Mouse (Mus musculus) thymus, postnatal 25 days (tissue): Measurements from ENCODE around the gene Tuba1c.

Source experiments
- DNase-seq: peaks from one replicate; pipeline ENCODE4 v3.0.0; 2022

The Tuba1c gene

DNA sequence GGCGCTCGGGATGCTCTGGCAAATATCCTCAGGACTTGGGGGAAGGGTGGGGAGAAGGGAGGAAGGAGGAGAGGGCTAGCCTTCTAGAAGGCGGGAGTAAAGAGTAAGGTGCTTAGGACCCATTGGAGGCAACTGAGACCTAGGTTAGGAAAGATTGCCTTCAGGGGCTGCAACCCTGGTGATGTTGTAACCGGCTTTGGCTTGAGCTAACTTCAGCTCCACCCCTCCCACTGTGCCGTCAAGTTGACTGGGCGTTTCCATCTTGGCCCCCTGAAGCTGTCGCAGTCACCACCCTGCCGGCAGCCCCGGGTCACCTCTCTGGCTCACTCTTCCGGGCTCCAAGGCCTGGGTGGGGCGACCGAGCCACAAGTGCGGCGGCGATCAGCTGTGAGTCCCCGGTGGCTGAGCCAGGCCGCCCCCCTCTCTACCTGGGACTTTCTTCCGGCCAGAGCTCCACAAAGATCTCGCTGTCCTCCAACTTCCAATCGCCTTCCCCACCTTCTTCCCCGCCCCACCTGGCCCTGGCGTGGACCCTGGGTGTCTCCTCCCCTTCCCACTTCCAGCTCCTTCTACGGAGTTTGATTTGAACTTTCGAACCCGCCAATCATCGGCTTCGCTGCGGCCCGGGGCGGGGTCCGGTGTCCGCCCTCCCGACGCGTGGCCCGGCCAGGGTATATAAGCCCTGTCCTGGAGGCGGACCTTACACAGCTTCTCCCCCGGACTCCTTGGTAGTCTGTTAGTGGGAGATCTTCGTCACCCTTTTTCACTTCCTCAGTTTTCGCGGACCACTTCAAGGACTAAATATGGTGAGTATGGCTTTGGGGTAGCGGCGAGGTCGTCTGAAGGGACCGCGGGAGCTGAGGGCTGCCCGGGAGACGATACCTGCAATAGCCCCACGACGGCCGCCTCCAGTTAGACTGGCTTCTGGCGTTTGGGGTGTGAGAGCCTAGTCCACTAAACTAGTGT lies at the start of gene Tuba1c:
Gene Tuba1c, plus strand, starts transcription at position 273 of the 966 bp plus-strand sequence.
- peak; percentile 88 for DNase-seq

DNA sequence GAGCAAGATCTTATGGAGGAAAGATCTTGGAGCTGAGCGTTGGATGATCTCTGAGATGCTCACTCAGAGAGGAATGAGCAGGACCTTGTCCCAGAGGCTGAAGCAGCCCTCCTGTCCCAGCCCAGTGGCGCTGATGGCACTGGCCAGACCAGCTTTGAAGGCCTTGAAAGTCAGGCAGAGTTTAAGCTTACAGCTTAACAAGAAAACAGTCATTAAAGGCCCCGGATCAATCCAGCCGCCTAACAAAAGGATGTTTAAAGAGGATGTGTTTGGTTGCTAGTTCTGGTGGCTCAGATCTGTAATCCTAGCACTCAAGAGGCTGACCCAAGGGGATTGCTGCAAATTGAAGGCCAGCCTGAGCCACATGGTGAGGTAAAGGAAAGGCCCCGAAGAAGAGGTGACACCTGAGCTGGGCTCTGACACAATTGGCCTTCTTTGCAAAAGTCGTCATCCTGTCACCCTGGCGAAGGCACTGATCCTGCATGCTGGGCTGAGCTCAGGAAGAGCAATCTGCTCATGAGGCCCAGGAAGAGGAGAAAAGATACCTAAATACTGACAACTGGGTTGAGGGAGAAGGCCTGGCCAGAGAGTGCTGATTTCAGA lies 49.6 kb upstream of the Tuba1c start:
- no peak for DNase-seq

DNA sequence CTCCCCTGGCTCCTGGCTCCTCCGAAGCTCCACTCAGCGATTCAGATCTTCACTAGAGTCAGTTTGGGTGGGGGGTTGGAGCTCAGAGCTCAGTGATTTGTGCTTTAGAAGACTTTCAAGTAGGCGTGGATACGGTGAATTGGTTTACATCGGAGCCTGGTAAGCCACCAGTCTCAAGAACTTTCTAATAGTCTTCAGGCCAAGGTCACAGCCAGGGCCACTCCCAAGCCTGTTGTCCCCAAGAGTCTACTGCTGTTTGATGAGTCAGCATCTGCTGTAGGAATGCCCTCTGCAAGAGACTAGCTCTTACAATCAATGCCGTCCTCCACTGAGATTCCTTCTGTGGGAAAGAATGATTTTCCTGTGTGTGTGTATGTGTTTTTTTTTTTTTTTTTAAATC lies 47.6 kb upstream of the Tuba1c start:
- DNase-seq = no peak

DNA sequence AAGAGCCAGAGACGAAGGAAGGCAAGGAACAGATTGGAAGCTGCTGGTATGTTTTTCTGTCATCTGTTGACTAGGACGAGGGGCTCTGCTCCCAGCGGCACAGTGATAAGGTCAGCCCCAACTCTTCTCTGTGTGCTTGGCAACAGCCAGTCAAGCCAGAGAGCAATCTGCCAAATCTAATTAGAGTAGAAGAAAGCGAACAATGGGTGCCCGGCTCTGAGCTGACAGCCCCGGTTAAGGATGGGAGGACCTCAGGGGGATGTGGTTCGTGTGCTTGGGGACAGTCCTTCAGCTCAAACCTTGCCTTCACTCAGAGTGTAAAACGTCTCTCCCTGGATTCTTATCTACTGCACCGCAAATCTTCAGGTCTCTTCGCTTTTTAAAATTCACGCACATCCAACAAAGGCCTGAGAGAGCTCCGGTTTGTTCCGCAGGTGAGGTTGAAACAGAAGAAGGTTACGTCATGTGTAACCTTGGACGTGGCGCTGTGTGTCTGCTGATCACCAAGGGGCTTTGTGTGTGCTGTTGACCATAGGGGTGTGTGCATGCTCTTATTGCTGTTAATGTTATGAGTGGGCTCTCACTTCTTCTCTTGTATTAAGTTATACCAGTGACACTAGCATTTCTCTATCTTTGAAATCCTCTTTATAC lies 46.1 kb upstream of the Tuba1c start:
- no peak for DNase-seq

DNA sequence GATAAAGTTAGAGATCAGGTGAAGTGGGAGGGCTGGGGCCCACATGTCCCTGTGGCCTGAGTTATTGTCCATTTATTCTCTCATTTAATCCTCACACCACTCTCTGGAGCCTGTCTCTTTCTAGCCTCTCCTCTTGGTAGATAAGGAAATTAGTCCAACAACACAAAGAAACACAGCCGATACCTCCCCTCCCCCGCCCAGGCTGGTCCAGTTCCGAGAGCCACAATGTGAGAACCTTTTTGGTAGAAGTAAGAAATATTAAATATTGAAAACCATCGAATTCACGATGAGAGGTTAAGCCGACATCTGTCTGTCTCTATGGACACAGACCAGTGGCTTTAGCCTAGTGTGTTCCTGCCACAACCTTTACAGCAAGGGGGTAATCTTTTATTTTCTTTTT lies 45.0 kb upstream of the Tuba1c start:
- no peak for DNase-seq

DNA sequence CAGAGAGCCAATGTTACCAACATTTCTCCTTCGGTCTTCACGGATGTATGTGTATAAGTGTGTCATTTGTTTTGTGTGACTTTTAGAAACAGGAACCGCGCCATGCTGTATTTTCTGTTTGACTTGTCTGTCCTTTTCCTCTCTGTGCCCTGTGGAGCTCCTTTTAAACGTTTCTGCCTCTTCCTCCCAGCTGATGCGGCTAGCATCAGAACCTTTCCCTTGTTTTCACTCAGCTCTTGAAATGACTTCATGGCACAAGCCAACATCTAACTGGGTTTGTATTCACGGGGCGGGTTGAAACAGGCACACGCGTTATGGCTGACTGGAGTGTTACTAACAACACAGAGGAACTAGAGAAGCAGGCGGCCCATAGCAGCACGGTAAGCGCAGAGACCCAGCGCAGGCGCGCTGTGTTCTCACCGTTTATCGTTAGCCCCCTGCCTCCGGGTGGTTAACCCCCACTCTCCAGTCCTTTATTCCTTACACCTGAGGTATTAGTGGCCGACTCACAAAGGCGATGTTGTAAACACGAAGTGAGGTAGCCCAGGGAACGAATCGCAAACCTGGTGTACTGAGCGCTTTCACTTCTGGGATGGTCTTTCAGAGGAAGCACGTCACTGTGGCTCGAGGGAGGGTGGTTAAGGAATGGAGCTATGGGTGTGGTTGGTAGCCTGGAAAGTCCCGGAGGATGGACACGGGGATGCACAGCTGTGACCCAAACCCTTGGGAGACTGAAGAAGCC lies 44.3 kb upstream of the Tuba1c start:
- DNase-seq = peak; percentile 81

DNA sequence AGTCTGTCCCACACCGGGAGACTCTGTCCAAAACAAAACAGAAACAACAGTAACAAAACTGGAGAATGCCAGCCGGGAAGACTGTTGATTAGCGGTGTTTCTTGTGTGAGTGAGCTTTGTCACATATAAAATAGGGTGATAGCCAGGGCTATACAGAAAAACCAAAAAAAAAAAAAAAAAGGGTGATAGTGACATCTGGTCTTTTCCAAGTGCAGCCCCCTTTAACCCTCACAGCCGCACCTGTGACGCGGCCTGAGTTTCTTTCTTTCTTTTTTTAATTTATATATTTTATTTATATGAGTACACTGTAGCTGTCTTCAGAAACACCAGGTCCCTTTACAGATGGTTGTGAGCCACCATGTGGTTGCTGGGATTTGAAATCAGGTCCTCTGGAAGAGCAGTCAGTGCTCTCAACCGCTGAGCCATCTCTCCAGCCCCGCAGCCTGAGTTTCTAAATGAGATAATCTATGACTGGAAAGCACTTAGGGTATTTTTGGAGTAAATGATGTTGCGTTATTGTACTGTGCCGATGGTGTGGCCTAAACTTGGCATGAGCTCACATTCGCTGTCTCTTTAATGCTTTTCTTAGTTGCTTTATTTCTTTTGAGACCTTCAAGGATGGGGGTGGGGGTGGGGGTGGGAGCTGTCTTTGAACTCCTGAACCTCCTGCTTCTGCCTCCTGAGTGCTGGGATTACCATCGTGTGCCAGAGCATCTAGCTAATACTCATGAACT lies 43.5 kb upstream of the Tuba1c start:
- no peak for DNase-seq

DNA sequence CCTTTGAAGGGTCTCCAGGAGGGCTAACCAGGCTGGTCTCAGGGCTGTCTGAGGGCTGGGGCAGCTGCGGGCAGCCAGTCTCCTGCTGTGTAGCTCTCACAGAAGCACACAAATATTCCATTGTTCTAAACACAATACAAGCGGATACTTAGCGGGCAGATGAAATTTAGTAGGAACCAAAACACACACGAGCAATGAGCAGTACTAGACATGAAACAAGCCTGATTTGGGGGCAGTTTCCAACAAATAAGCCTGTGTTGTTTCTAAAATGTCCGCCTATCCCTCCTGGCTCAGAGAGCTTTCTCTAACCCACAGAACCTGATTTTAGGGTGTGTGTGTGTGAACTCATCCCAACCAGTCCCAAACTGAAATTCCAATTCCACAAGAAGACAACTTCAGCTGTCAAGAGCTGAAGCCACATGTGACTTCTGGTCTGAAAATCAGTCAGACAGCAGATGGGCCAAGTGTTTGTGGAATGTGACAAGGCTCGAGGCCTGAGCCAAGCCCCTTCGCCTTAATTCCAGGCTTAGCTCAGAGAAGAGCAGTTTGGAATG lies 42.5 kb upstream of the Tuba1c start:
- DNase-seq = no peak

DNA sequence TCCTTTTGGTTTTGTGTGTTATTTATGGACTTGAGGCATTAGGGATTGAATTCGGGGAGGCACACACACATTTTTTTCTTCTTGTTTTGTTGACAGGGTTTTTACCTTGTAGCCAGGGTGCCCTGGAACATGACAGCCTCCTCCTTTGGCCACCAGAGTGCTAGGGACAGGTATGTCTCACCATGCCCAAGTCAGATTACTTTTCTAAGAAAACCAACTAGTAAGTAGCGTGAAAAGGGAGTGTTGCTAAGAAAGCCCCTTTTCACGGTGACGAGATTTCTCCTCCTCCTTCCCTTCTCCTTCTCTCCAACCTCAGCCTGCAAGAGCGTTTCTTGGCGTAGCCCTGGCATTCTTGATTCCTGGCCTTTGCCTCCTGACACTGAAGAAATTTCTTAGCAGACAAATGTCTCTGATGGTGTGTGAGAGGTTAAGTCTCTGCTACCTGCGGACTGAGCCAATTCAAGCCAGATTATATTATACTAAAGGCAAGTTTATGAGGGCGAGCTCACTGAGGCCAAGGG lies 42.0 kb upstream of the Tuba1c start:
- no peak for DNase-seq

DNA sequence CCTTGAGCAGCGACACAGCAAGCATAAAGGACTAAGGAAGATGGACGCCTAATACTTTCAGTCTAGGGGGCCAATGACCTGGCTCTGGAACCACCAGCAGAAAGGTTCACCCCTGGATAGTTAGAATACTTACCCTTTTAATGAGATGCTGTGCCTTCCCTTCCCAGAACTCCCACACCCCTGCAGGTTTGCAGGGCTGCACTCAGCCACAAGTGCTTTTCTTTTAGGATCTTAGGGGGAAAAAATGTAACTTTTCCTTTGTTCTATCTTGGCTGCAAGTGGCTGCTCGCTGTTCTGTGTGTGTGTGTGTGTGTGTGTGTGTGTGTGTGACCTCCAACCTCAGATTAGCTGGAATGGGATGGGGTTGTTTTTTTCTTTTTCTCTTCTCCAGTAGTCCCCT lies 40.9 kb upstream of the Tuba1c start:
- DNase-seq = no peak

DNA sequence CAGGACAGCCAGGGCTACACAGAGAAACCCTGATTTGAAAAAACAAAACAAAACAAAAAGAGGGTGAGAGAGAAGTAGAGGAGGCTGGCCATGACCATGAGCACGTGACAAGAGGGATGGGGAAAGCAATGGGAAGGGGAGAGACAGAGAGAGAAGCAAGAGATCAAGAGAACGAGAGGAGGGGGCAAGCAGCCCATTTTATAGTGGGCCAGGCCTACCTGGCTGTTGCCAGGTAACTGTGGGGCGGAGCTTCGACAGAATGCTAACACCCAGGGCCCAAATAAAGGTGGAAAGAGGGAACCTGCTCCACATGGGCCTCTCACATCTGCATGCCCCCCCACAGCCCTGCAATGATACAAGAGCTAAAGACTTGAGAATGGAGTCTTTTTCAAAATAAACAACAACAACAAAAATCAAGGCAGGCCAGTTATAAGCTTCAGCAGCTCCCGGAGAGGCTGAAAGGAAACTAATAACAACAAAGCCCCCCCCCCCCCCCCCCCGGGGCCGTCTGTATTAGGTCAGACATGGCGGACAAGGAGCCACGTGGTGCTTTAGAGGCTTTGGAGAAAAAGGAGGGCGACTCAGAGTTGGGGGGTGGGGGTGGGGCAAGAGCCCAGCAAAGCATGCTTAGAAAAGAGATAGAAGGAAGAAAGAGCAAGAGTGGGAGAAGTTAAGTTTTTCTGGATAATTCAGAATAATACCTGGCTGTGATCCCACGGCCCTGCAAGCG lies 39.8 kb upstream of the Tuba1c start:
- DNase-seq = no peak

DNA sequence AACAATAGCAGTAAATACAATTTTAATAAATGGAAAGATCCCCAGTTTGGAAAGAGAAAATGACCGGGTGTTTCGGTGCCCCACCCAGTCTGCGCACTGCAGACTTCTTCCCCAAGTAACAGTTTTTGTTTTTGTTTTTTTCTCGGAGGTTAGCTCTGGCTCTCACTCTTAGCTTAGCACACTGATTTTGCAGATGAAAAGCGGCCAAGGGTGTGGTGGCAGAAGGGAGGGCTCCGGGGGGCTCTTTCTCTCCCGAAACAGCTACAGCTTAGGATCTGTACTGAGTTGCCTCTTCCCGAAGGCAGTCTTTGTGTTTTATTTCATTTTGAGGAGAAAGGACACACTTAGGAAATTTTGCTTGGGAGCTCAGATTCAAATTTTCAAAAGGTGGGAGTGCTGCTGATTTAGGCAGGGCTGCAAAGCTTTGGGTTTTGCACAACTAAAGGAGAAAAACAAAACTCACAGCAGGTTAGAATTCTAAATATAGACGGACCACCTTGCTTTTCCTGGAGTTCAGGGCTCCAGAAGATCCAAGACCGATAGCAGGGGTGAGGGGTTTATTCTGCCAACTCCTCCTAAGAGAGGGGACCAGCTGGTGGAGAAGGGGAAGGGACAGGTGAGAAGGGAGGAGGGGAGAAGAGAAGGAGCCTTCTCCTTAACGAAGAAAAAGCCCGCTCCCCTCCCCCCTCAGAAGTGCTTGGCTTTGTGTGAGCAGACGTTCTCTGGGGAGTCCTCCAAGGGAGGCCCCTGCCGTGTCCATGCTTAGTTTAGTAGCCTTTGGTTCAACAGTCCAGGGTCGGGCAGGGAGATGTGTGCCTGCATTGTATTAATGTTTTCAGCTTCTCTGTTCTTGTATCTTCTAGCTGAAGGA lies 38.8 kb upstream of the Tuba1c start:
- DNase-seq = no peak

DNA sequence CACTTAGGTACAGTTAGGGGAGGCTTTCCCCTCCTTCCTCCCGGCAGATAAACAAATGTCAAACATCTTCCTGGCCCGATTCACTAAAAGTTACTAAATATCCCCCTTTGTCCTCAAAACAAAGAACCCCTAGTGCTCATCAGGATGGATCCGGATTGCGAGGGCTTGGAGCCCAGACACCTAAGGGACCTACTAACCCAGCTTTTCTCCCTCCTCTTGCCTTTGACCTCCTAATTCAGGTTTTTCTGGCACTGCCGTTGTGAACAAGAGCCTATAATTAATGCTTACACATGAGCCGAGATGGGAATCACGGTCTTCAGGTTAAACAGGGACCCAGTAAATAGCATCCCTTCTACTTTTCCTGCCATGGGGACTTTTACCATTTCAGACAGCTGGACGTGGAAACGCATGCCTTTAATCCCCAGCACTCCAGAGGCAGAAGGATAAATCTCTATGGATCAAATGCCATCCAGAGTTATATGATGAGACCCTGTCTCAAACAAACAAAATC lies 38.1 kb upstream of the Tuba1c start:
- DNase-seq = no peak

DNA sequence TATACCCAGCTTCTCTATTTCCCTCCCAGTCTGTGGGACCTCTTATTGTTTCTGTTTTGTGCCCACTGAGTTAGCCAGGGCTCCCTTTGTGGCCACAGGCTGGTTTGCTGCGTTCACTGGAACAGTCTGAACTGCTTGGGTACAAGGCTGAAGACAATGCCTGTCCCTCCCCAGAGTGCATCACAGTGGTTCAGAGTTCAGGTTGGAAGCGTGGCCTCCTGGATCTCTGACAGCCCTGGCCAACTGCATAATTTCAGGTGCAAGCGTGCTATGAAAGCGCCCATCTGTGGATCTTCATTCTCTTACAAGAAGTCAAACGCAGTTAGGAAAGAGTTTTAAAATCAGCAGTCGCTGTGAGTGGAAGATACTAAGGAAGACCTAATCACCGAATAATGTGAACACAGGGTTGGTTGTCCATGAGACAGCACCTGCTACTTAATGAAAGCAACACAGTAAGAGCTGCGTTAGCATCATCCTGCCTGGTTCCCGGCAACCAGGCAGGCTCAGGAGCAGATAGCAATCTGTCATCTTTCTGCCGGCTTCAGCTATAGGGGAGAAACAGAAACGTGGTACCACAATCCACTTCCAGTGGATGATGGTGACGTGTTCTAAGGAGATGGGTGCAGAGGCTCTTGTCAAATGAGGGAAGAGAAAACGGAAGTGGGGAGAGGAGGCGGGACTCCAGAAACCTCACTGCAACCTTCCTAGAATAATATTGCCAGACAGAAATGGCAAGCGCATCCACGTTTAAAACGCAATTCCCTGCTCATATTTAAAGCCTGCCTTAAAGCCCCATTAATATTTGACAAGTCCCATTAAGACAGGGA lies 37.4 kb upstream of the Tuba1c start:
- peak; percentile 64 for DNase-seq

DNA sequence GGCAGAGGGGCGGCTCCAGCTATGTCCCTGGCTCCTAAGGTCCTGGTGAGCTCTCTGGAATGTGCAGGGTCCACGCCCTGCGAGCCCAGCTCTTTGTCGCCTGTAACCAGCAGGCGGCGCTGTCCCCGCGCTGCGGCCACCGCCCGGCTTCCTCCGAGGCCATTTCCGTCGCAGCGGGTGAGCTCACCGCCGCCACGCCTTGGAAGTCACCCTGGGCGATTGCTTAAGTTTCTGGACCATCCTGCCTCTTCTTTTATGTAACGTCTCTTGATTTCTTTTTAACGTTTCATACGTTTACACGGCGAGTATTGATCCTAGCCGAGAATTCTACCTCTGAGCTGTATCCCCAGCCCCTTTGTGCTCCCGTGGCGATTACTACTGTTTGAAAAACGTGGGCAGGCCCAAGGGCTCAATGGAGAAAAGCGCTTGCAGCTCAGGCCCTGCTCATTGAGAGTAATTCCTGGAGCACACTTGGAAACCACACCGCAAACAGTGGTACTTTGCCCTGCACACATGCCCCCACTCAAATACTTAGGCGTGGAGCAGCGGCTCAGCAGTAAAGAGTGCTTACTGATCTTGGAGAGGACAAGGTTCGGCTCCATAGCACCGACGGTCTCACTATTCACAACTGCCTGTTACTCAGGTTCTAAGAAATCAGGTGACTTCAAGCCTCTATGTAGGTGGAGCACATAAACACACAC lies 36.4 kb upstream of the Tuba1c start:
- peak; percentile 94 for DNase-seq

DNA sequence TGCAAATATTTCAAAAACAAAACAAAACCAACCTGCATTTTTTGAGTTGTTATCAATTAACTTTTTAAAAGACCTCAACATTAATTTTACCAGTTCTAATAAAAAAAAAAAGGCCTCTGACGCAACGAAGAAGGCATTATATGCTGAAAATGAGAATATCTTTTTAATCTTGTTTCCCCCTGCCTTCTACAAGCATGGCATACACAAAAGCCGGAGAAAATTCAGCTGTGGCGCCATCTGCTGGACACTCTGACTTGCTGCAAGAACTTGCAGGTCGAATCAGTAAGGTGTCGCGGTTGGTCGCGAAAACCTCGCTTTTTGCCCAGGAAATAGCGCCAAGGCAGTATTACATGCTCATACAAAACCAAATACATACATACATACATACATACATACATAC lies 35.8 kb upstream of the Tuba1c start:
- DNase-seq = peak; percentile 89

DNA sequence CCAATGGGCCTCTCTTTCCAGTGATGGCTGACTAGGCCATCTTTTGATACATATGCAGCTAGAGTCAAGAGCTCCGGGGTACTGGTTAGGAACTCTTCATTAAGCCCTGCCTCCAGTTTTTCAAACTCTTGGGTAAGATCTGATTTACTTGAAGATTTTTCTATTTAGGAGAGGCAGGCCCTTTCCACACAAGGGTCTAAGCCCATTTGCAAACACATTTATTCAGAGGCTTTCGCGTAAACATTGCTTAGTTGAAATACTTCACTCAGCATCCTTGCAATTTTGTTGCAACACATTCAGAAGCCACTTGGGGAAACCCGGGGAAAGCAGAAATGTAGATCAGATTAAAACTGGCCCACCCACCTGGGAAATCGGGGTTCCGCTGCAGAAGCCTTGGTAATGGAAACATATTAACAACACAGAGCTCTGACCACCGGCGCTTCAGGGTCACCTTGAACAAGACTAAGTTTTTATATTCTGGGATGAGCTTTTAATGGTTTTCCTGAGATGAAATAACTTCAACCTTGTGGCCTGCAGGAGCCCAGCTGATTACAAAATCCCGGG lies 34.7 kb upstream of the Tuba1c start:
- no peak for DNase-seq

DNA sequence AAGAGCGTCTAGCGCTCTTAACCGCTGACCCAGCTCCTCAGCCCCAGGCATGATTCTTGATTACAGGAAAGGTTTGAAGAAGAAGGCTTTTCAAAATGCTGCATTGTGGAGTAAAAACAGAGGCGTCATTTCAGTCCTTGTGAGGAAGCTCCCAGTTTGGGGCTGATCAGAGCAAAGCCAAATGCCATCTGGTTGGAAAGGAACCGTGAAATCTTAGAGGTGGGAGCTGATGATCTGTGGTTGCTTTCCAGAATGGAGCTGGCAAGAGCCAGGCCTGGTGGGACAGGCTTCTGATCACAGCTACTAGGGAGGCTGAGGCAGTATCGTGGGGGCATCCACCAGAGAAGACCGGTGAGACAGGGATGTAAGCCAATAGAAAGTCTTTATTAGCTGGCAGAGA lies 32.9 kb upstream of the Tuba1c start:
- DNase-seq = no peak
